Mouse (Mus musculus) megakaryocyte, embryonic 14.5 days (primary cell): ENCODE results near the gene Lenep.

Experiments used
- FLI1 ChIP-seq: IDR thresholded peaks from 2 replicates; pipeline ENCODE4 v1.6.1; 2012; ENCODE audit warnings: low read length, inconsistent platforms, mixed read lengths
- GATA1 ChIP-seq: IDR thresholded peaks from 3 replicates; pipeline ENCODE4 v1.6.1; 2012; ENCODE audit warnings: mixed read lengths, low read length, inconsistent platforms, borderline replicate concordance

DNA sequence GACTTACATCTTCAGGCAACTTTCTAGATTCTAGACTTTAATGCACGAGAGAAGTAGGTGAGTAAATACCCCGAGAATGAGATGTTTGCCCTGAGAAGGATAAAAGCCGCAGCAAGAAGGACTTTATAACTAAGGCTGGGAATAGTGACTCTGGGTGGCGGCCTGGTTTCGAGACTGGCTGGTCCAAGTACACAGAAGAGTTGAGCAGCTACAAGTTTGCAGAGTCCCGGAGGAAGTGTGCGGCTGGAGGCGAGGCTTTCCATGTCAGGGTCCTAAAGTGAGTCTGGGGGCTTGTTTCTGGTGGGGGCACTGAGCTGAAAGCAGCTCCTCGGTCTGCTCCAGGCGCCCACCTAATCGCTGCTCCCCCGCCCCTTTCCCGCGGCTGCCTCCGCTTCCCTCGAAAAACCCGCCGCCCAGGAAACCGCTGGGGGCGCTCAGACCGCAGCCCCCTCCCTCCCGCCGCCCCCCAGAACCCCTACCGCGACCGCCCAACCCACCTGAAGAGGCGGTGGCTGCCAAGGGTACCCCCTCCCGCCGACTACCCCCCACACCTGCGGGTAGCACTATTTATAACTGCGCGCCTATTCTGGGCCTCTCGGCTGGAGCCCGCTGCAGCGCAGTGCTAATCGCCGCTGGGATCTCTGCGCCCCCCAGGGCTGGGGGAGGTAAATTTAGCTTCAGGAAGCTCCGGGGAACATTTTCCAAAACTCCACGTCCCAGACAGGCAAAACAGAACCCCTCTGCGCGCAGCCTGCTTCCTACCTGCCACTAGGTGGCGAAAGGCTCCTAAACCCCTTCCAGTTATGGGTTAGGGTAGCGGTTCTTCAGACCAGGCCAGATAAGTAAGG is 6.6 kb downstream of the Lenep start:
- TF ChIP-seq GATA1 (no peak), FLI1 (no peak)
